Mouse (Mus musculus) erythroblast, adult 5-6 weeks (primary cell): ENCODE results near the gene Upk3bl. TPM values are rescaled to one million over a fixed set of nuclear protein-coding genes. Genes with fewer than 3 reads are reported as not detected.
A peak's percentile ranks its signal among the peaks of the same experiment; 100 is the strongest.
"Not testable (repeated sequence)": the region's sequence is repeated elsewhere in the genome, so short reads cannot be mapped to it uniquely, and the experiment has no call there.

Experiments
- ATAC-seq: replicated peaks from 2 replicates; pipeline ENCODE4 v1.8.0; 2016; ENCODE audit warnings: moderate number of reproducible peaks, mild to moderate bottlenecking, moderate TSS enrichment, inconsistent platforms; ENCODE audit not compliant: poor library complexity, low FRiP score, severe bottlenecking
- total RNA-seq, 2 experiments: library from RNA; stranded (forward) in 1 of 2; stranded (reverse) in 1 of 2; fragments of 150-400 nt in 1 of 2; fragments of 200-764, 138-1000 nt in 1 of 2; gene quantifications; 2 replicates each; pipeline versions ENCODE4 v1.2.3 to v1.2.4; 2015 to 2017; ENCODE audit warnings: low replicate concordance in 2 of 2

Upk3bl gene
- total RNA-seq, 2 experiments from 2014 or later = not detected

GRCm38 (mm10) chr5:136083669-136084107, 29.4 kb downstream of the Upk3bl start, which contains the start of gene Rasa4:
TSS of gene Rasa4 (plus strand) at chr5:136083916.
- ATAC-seq = peak; percentile 98

- ATAC-seq = peak; percentile 12; the same call in 1 of the 2 replicates
Measured at GRCm38 (mm10) chr5:136084144-136084881, 30.0 kb downstream of the Upk3bl start.

GRCm38 (mm10) chr5:136084891-136085651, 30.8 kb downstream of the Upk3bl start:
- no peak for ATAC-seq

GRCm38 (mm10) chr5:136086290-136086689, 32.0 kb downstream of the Upk3bl start:
- no peak for ATAC-seq

GRCm38 (mm10) chr5:136088821-136089575, 34.7 kb downstream of the Upk3bl start:
- ATAC-seq = no peak

- no peak for ATAC-seq
Measured at GRCm38 (mm10) chr5:136091927-136092326, 37.6 kb downstream of the Upk3bl start.

- ATAC-seq = no peak
Measured at GRCm38 (mm10) chr5:136094249-136095010, 40.1 kb downstream of the Upk3bl start.

GRCm38 (mm10) chr5:136095089-136095488, 40.8 kb downstream of the Upk3bl start:
- ATAC-seq = no peak

GRCm38 (mm10) chr5:136098536-136098935, 44.2 kb downstream of the Upk3bl start:
- ATAC-seq = no peak

GRCm38 (mm10) chr5:136102099-136102820, 48.0 kb downstream of the Upk3bl start:
- peak; percentile 76 for ATAC-seq

GRCm38 (mm10) chr5:136104511-136104910, 50.2 kb downstream of the Upk3bl start:
- ATAC-seq = peak; percentile 49; the same call in 1 of the 2 replicates

- ATAC-seq = no peak
Measured at GRCm38 (mm10) chr5:136108486-136108885, 54.2 kb downstream of the Upk3bl start.

GRCm38 (mm10) chr5:136109042-136109441, 54.8 kb downstream of the Upk3bl start:
- ATAC-seq = no peak

- not testable (repeated sequence) for ATAC-seq
Measured at GRCm38 (mm10) chr5:136113546-136113945, 59.3 kb downstream of the Upk3bl start.

Other genes with a start within 250 kb of the Upk3bl start
- gene Srrm3, start 247.6 kb upstream of the Upk3bl start, total RNA-seq (2015; ENCODE audit: low replicate concordance) = not detected in 2 replicates
- gene Srrm3, start 247.6 kb upstream of the Upk3bl start, total RNA-seq (2017; ENCODE audit: low replicate concordance) = not detected in 2 replicates
- not detected in 2 replicates for gene Hspb1, start 166.6 kb upstream of the Upk3bl start, total RNA-seq (2015; ENCODE audit: low replicate concordance)
- not detected in 2 replicates for gene Hspb1, start 166.6 kb upstream of the Upk3bl start, total RNA-seq (2017; ENCODE audit: low replicate concordance)
- 14.8 and 40.5 TPM in 2 replicates for gene Ywhag, start 119.9 kb upstream of the Upk3bl start, total RNA-seq (2015; ENCODE audit: low replicate concordance)
- gene Ywhag, start 119.9 kb upstream of the Upk3bl start, total RNA-seq (2017; ENCODE audit: low replicate concordance) = 17.3 and 17.9 TPM in 2 replicates
- gene Ssc4d, start 80.0 kb upstream of the Upk3bl start, total RNA-seq (2015; ENCODE audit: low replicate concordance) = 6.0 and 6.3 TPM in 2 replicates
- 0.56 TPM in 1 of 2 replicates, not detected in the other for gene Ssc4d, start 80.0 kb upstream of the Upk3bl start, total RNA-seq (2017; ENCODE audit: low replicate concordance)
- gene Zp3, start 74.4 kb upstream of the Upk3bl start, total RNA-seq (2015; ENCODE audit: low replicate concordance) = not detected in 2 replicates
- gene Zp3, start 74.4 kb upstream of the Upk3bl start, total RNA-seq (2017; ENCODE audit: low replicate concordance) = not detected in 2 replicates
- gene Dtx2, start 59.7 kb upstream of the Upk3bl start, total RNA-seq (2015; ENCODE audit: low replicate concordance) = 3.8 and 22.1 TPM in 2 replicates
- gene Dtx2, start 59.7 kb upstream of the Upk3bl start, total RNA-seq (2017; ENCODE audit: low replicate concordance) = 2.3 TPM in 1 of 2 replicates, not detected in the other
- not detected in 2 replicates for gene Upk3b, start 16.0 kb upstream of the Upk3bl start, total RNA-seq (2015; ENCODE audit: low replicate concordance)
- gene Upk3b, start 16.0 kb upstream of the Upk3bl start, total RNA-seq (2017; ENCODE audit: low replicate concordance) = 0.14 TPM in 1 of 2 replicates, not detected in the other
- 1.9 and 3.3 TPM in 2 replicates for gene Rasa4, start 29.4 kb downstream of the Upk3bl start, total RNA-seq (2015; ENCODE audit: low replicate concordance)
- 4.3 TPM in 2 replicates for gene Rasa4, start 29.4 kb downstream of the Upk3bl start, total RNA-seq (2017; ENCODE audit: low replicate concordance)
- gene Polr2j, start 62.1 kb downstream of the Upk3bl start, total RNA-seq (2015; ENCODE audit: low replicate concordance) = 34.6 and 42.0 TPM in 2 replicates
- gene Polr2j, start 62.1 kb downstream of the Upk3bl start, total RNA-seq (2017; ENCODE audit: low replicate concordance) = 24.1 and 62.5 TPM in 2 replicates
- gene Lrwd1, start 81.6 kb downstream of the Upk3bl start, total RNA-seq (2015; ENCODE audit: low replicate concordance) = 2.9 and 24.2 TPM in 2 replicates
- 11.9 and 14.8 TPM in 2 replicates for gene Lrwd1, start 81.6 kb downstream of the Upk3bl start, total RNA-seq (2017; ENCODE audit: low replicate concordance)
- gene Alkbh4, start 81.7 kb downstream of the Upk3bl start, total RNA-seq (2015; ENCODE audit: low replicate concordance) = 7.7 and 10.7 TPM in 2 replicates
- 2.2 and 3.4 TPM in 2 replicates for gene Alkbh4, start 81.7 kb downstream of the Upk3bl start, total RNA-seq (2017; ENCODE audit: low replicate concordance)
- 6.9 and 13.1 TPM in 2 replicates for gene Orai2, start 116.2 kb downstream of the Upk3bl start, total RNA-seq (2015; ENCODE audit: low replicate concordance)
- gene Orai2, start 116.2 kb downstream of the Upk3bl start, total RNA-seq (2017; ENCODE audit: low replicate concordance) = 6.4 and 10.6 TPM in 2 replicates
- gene Prkrip1, start 144.5 kb downstream of the Upk3bl start, total RNA-seq (2015; ENCODE audit: low replicate concordance) = 1.5 and 6.1 TPM in 2 replicates
- gene Prkrip1, start 144.5 kb downstream of the Upk3bl start, total RNA-seq (2017; ENCODE audit: low replicate concordance) = 4.9 and 14.5 TPM in 2 replicates
- 1.5 and 3.8 TPM in 2 replicates for gene Sh2b2, start 192.1 kb downstream of the Upk3bl start, total RNA-seq (2015; ENCODE audit: low replicate concordance)
- 1.8 and 5.0 TPM in 2 replicates for gene Sh2b2, start 192.1 kb downstream of the Upk3bl start, total RNA-seq (2017; ENCODE audit: low replicate concordance)